Mouse (Mus musculus) lung, adult 2 months (tissue): ENCODE data around the gene Cadps. TPM values are rescaled to one million over a fixed set of nuclear protein-coding genes. Genes with fewer than 3 reads are reported as not detected.

ENCODE experiments used
- DNase-seq: peaks from one replicate; pipeline ENCODE4 v3.0.0; 2022
- H3K4me1 ChIP-seq: fragments of 200-500 bp; 2 replicates; pipeline ENCODE4 v1.6.1; 2011; ENCODE audit warnings: low read length; ENCODE audit not compliant: control insufficient read depth, insufficient read depth
- H3K4me3 ChIP-seq: fragments of 200-500 bp; replicated peaks from 2 replicates; pipeline ENCODE3; 2011; ENCODE audit warnings: low read depth, mild to moderate bottlenecking, control low read depth, low read length; ENCODE audit errors: extremely low read depth
- CTCF ChIP-seq: fragments of 200-500 bp; IDR thresholded peaks from 2 replicates; pipeline ENCODE4 v1.5.1; 2011; ENCODE audit warnings: mild to moderate bottlenecking, low read length, control low read depth; ENCODE audit not compliant: insufficient read depth
- POLR2A ChIP-seq: fragments of 200-500 bp; IDR thresholded peaks from 2 replicates; pipeline ENCODE4 v1.6.1; 2011; ENCODE audit warnings: low read depth, mild to moderate bottlenecking, control low read depth, low read length, borderline replicate concordance; ENCODE audit errors: extremely low read depth
- WGBS: fragments of 180-500 bp; shearing (Covaris S2); methylation state at CpG from one replicate; pipeline ENCODE4 v1.1.7; 2018; 5-methylcytosine and 5-hydroxymethylcytosine counted together
- polyA plus RNA-seq: library from polyadenylated mRNA; depleted of rRNA; stranded (reverse); fragments of >200 nt; gene quantifications from 2 replicates; pipeline ENCODE4 v1.2.3, GENCODE M21; 2012

Gene Cadps
- polyA plus RNA-seq, 1 experiment: 0.06 TPM

DNA sequence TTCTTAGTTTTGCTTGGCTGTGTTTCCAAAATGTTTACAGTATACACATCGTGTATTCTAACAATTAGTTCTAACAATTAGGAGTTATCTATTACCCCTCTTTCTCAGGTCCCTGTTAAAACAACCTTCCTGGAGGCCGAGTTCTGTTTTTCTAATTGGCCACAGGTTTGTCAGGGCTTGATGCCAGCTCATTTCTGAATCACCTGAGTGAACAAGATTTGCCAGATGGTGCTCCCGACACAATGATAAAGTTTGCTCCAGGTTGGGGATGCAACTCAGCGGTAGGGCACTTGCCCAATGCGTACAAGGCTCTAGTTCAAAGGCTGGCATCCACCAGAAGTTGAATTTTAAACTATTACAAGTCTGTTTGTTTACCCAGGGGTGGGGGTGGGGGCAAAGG lies 417.7 kb downstream of the Cadps start:
- no peak overlapping the region for H3K4me3 ChIP-seq
- DNase-seq: no peak
- no peaks in the 10 kb centered on the region for H3K4me1 ChIP-seq
- TF ChIP-seq CTCF: no peak
- TF ChIP-seq POLR2A: no peak
- 66% methylated on average over 5 of the region's 5 CpGs for WGBS

DNA sequence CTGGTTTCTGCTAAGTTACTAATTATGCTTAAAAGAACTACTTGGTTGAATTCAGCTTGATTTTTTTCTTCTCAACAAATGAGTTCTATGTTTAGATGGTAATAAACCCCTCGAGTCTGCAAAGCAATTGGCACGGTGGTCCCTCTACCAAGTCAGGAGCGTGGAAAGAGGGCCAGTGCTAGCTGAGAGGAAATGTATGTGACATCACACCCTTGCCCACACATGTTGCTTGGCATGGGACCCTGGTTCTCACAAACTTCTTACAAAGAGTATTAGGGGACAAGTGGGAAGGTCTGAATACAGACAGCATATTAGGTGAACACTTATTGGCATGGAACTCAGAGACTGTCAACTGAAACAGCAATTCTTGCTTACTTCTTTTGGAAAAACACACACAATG lies 418.2 kb downstream of the Cadps start:
- TF ChIP-seq CTCF (no peak), POLR2A (no peak)
- no peak overlapping the region for H3K4me3 ChIP-seq
- WGBS: 71% methylated on average over 3 of the region's 3 CpGs
- DNase-seq: no peak
- no peaks in the 10 kb centered on the region for H3K4me1 ChIP-seq

DNA sequence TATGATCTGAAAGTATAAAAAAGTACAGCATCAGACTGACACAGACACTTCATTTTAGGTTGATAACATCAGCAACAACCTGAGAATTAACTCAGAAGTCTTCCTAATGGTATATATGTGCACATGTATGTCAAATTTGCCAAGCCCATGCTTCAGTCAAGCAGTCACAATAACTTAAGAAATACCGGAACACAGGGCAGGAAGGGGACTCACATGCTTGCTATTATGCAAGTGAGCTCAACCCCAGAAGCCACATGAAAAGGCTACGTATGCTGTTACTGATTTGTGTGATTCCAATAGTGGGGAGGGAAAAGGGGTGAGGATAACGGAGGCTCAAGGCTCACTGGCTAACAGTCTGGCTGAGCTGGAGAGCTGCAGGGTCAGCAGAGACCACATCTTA lies 418.8 kb downstream of the Cadps start:
- Histone ChIP-seq H3K4me1 (no peaks in the 10 kb centered on the region), H3K4me3 (no peak overlapping the region)
- WGBS: 65% methylated on average over 3 of the region's 3 CpGs
- no peak for DNase-seq
- TF ChIP-seq POLR2A: no peak
- no peak for TF ChIP-seq CTCF

DNA sequence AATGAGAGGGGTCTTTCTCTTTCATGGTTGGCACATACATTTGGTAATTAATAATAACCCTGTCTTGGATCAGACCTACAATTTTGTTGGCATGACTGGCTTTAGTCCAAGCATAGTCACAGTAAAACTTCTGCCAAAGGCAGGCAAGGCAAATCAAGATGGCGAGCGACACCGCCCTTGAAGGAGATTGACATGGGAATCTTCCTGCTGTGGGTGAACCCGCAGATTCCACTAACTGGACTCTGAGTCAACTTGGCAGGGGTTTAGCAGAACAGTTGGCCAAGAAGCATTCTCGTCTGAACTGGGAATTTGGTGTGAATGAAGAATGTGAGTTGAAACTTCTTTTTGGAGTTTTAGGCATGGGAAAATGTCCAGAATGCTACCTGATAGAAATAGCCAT lies 422.8 kb downstream of the Cadps start:
- no peak for DNase-seq
- 78% methylated on average over 5 of the region's 5 CpGs for WGBS
- no peak for TF ChIP-seq POLR2A
- no peak for TF ChIP-seq CTCF
- Histone ChIP-seq H3K4me3 (no peak overlapping the region), H3K4me1 (no peaks in the 10 kb centered on the region)

DNA sequence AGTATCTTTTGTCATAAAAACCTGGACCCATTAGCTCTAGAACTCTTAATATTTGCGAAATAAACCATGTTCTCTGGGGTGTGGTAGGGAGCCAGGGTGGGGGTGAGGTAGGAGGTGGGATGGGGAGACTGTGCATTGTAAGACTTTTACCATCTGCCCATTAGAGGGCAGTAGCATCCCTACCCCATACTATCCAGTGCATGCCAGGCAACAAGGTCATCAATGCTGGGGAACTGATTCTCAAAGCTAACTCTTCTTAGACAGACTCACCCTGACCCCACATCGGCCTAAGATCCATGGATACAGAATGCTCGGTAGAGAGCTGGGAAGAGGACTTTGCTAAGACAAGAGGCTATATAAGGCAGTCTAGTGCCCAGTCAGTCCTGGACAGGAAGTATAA lies 425.3 kb downstream of the Cadps start:
- 57% methylated on average over 3 of the region's 3 CpGs for WGBS
- Histone ChIP-seq H3K4me1 (no peaks in the 10 kb centered on the region), H3K4me3 (no peak overlapping the region)
- no peak for DNase-seq
- TF ChIP-seq POLR2A (no peak), CTCF (no peak)

DNA sequence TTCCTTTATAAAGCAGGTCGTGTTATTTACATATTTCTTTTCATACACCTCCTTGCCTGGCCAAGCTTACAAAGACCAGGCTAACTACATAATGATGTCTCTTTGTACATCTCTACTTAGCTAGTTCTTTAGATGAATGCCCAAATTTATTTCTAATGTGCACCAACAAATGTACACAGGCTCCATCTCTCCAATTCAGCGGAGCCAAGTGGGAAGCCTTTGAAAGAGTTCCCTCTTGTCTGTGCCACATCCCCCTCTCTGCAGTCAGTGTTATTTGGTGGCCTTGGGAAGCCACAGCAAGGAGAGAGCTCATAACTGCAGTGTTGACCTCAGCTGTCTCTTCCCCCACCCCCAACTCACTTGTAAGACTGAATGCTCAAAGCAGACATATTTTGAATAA lies 428.6 kb downstream of the Cadps start:
- DNase-seq: no peak
- Histone ChIP-seq H3K4me3 (no peak overlapping the region), H3K4me1 (no peaks in the 10 kb centered on the region)
- TF ChIP-seq POLR2A (no peak), CTCF (no peak)
- 71% methylated on average over 2 of the region's 2 CpGs for WGBS

DNA sequence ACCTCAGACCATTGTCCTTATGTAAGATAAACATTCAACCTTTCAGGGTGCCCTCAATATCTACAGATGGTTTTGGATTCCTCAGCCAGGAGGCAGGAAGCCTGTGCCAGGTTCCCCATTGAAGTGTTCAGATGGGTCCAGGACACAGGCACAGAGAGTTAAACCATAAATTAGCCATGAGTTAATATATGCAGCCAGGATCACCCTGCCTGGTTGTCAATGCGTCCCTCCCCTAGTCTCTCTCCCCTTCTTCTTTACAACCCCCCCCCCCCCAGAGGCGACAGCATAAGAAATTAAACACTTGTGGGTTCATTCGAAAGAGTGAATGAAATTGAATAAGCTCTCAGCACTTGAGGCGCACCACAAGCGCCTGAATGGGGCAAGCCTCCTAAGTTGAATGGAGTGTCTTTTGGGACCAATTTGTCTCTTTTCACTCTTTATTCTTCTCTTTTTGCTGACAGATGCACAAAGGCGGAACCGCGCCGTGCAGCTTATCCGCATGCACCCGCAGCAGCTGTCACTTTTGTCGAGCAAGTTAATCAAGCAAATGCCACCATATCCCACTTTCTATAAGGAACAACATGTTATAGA lies 429.5 kb downstream of the Cadps start:
- Histone ChIP-seq H3K4me1 (no peaks in the 10 kb centered on the region), H3K4me3 (no peak overlapping the region)
- TF ChIP-seq CTCF (no peak), POLR2A (no peak)
- WGBS: 58% methylated on average over 12 of the region's 12 CpGs
- DNase-seq: no peak

DNA sequence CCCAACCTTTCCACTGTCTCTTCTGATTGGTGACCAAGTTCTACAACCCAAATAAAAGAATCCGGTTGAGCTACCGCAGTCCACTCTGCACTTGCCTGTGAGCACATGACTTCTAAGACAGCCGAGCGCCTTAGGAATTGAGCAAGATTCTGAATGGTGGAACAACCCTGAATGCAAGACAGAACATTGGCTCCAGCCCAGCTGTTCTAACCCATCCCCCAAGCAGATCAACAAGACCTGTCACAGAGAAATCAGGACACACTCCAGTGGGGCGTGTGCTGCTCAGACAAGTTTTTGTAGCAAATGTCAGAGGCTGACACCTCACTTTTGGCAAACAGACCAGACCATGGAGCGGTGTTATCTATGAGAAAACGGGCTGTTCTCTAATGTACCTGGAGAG lies 431.7 kb downstream of the Cadps start:
- no peak overlapping the region for H3K4me3 ChIP-seq
- TF ChIP-seq CTCF: no peak
- no peak for TF ChIP-seq POLR2A
- no peak for DNase-seq
- WGBS: 56% methylated on average over 7 of the region's 7 CpGs
- H3K4me1 ChIP-seq: no peaks in the 10 kb centered on the region

DNA sequence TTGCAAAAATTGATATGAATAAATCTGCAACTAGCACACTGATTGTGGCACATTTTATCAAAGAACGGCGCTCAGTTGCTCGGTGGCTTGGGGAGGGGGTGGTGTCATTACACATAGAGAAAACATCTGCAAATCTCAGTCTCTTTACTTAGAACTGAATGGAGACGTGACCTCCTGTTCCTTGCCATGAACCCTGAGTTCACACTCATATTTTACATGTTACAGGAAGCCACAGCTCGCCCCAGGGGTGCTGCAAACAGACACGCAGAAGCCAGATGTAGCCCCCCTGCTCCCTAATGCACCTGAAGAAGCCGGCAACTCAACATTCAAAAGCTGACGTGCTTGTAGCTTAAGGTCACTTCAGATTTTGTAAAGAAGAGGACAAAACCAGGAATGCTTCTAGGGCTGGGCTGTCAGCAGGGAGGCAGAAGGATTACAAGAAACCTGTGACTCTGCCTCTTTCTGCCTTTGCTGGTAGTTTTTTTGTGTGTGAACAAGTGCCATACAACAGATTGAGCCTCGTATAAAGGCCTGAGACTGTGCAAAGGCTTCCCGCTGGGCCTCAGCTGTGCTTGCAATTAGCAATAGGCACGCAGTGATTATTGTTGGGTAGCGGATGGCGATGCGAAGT lies 434.0 kb downstream of the Cadps start:
- 52% methylated on average over 14 of the region's 14 CpGs for WGBS
- H3K4me3 ChIP-seq: no peak overlapping the region
- no peaks in the 10 kb centered on the region for H3K4me1 ChIP-seq
- no peak for DNase-seq
- no peak for TF ChIP-seq POLR2A
- TF ChIP-seq CTCF: no peak

DNA sequence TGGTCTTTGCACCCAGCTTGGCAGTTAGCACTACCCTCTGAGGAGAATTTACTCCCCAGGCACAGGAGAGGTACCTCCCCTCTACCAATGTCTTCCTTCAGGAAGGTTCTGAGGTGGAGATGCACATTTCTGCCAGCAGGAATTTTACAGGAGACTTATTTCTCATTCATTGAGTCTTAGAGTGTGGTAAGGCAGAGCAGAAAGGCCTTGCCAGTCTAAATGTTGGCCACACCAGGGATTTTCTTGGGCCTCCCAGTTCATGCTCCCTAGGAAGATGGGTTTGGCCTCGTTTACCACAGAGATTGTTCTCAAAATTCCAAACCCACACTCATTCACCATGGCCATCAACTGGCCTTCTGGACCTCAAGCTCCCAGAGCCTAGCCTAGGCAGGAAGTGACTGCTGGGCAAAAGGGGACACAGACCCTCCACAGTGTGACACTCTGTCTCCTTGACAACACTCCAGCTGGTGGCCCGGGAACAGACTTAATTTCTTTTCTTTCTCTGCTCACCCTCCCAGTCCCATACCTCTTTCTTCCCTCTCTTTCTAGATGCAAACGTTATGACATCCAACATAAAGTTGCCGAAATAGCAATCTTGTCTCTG lies 434.6 kb downstream of the Cadps start:
- no peak for DNase-seq
- no peak for TF ChIP-seq POLR2A
- Histone ChIP-seq H3K4me3 (no peak overlapping the region), H3K4me1 (no peaks in the 10 kb centered on the region)
- WGBS: 38% methylated on average over 4 of the region's 4 CpGs
